Mouse (Mus musculus): ENCODE data around the gene Gyg. TPM values are rescaled to one million over a fixed set of nuclear protein-coding genes. Genes with fewer than 3 reads are reported as not detected.

Gyg gene
- polyA plus RNA-seq, 1 experiment from 2014 or later: 501 TPM

DNA sequence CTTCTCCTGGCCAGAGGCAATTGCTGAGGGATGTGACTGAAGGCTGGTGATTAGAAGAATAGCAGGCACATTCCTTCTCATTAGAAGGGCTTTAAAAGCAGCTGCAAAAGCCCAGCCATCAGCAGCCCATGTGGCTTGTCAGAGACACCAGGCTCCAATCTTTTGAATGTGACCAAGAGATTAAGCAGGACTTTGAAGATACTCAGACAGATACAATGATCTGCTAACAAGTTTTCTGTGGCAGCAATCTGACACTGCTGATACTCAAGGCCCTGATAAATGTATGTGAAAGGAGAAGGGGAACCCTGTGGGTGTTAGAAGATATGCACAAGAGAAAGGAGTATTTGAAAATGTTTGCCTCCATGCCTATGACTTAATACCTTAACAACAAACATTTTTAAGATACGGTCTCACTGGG lies 9.4 kb downstream of the Gyg start:
- H3K27me3 ChIP-seq: no peaks in the 10 kb centered on the region
- H3K27ac ChIP-seq: peak overlapping the region; percentile 85
- H3K9me3 ChIP-seq (replicated peaks): no peaks in the 10 kb centered on the region
- no peak overlapping the region for H3K4me2 ChIP-seq
- peak; percentile 80 for ATAC-seq (replicated peaks; ENCODE audit: insufficient number of reproducible peaks, insufficient read depth, low FRiP score, low read depth)
- WGBS: 30% methylated on average over 1 of the region's 1 CpGs
- peaks cover 30% of the 10 kb centered on the region for H3K36me3 ChIP-seq
- no peak overlapping the region for H3K9ac ChIP-seq
- no peak overlapping the region for H3K4me3 ChIP-seq
- H3K4me1 ChIP-seq (replicated peaks): peaks cover 59% of the 10 kb centered on the region

GRCm38 (mm10) chr3:20144401-20144800 lies 10.7 kb downstream of the Gyg start:
- Histone ChIP-seq H3K27me3 (no peaks in the 10 kb centered on the region), H3K27ac (peak overlapping the region; percentile 66), H3K9ac (no peak overlapping the region), H3K9me3 (replicated peaks) (no peaks in the 10 kb centered on the region), H3K4me2 (no peak overlapping the region), H3K4me3 (no peak overlapping the region), H3K4me1 (replicated peaks) (peaks cover 53% of the 10 kb centered on the region), H3K36me3 (peaks cover 28% of the 10 kb centered on the region)
- ATAC-seq (replicated peaks; ENCODE audit: insufficient number of reproducible peaks, insufficient read depth, low FRiP score, low read depth): no peak
- WGBS: 20% methylated on average over 2 of the region's 2 CpGs

DNA sequence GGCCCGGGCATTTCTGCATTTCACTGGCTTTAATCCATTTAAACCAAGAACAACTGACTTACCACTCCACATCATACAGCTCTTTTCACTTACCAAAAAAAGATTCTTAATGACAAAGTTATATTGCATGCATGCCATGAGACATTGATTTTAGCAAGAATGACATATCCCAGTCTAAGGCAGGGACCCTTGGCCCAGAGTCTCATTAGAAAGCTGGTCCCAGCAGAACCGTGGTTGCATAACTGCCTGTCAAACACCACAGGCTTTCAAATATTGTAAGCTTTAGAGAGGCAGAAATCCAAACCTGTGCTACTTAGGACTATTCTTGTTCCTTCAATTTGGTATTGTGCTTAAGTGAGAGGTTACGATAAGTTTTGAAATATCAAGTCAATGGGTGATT lies 11.4 kb downstream of the Gyg start:
- H3K9ac ChIP-seq: no peak overlapping the region
- no peaks in the 10 kb centered on the region for H3K27me3 ChIP-seq
- H3K9me3 ChIP-seq (replicated peaks): no peaks in the 10 kb centered on the region
- peak overlapping the region; percentile 66; the same call in 1 of the 2 replicates for H3K27ac ChIP-seq
- ATAC-seq (replicated peaks; ENCODE audit: insufficient number of reproducible peaks, insufficient read depth, low FRiP score, low read depth): no peak
- WGBS: 69% methylated on average over 3 of the region's 3 CpGs
- no peak overlapping the region for H3K4me2 ChIP-seq
- H3K36me3 ChIP-seq: peaks cover 26% of the 10 kb centered on the region
- peaks cover 50% of the 10 kb centered on the region for H3K4me1 ChIP-seq (replicated peaks)
- H3K4me3 ChIP-seq: no peak overlapping the region

DNA sequence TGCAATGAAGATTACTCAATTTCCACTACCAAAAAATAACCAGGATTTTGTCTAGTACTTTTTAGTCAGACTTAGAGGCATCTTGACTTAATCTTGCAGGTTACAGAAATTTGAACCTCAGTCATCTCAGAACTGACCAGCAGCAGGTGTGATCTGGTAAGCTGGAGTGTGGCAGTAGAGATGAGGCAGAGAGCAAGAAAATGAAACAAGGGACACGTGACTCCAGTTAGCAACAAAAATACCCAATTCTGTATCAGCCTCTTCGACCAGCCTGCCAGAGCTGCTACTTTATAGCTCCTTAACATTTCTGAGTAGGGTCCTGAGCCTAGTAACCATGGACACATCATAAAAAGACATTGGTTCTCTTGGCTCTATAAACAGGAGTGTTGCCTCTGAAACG lies 12.5 kb downstream of the Gyg start:
- Histone ChIP-seq H3K27ac (peak overlapping the region; percentile 50), H3K27me3 (no peaks in the 10 kb centered on the region), H3K4me2 (no peak overlapping the region), H3K9me3 (replicated peaks) (no peaks in the 10 kb centered on the region), H3K9ac (no peak overlapping the region), H3K36me3 (peaks cover 29% of the 10 kb centered on the region), H3K4me1 (replicated peaks) (peaks cover 48% of the 10 kb centered on the region), H3K4me3 (no peak overlapping the region)
- no peak for ATAC-seq (replicated peaks; ENCODE audit: insufficient number of reproducible peaks, insufficient read depth, low FRiP score, low read depth)
- 39% methylated on average over 3 of the region's 3 CpGs for WGBS

GRCm38 (mm10) chr3:20142101-20142500 lies 13.0 kb downstream of the Gyg start:
- Histone ChIP-seq H3K9me3 (replicated peaks) (no peaks in the 10 kb centered on the region), H3K4me3 (no peak overlapping the region), H3K4me2 (no peak overlapping the region), H3K27ac (peak overlapping the region; percentile 50), H3K27me3 (no peaks in the 10 kb centered on the region), H3K9ac (no peak overlapping the region), H3K4me1 (replicated peaks) (peaks cover 51% of the 10 kb centered on the region), H3K36me3 (peaks cover 32% of the 10 kb centered on the region)
- no peak for ATAC-seq (replicated peaks; ENCODE audit: insufficient number of reproducible peaks, insufficient read depth, low FRiP score, low read depth)
- whole genome bisulfite sequencing: 55% methylated on average over 2 of the region's 2 CpGs

DNA sequence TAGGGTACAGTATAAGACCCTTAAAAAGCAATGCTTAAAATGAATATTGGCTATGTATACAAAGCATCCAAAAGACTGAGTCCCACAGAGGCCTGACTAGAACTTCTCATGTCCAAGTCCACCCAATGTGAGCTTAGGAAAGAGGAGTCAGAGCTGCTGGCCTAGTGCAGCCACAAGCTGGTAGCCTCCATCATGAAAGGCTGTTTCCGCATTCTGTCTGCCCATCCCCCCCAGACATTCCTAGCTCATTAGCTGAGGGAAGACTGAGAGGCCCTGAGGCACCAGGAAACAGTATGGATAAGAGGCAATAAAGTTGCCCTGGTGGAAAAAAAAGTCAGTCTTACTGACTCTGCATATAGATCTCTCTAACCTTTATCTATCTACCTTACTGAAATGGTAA lies 13.4 kb downstream of the Gyg start:
- no peak for ATAC-seq (replicated peaks; ENCODE audit: insufficient number of reproducible peaks, insufficient read depth, low FRiP score, low read depth)
- Histone ChIP-seq H3K4me3 (no peak overlapping the region), H3K9me3 (replicated peaks) (no peaks in the 10 kb centered on the region), H3K27me3 (no peaks in the 10 kb centered on the region), H3K4me2 (peak overlapping the region; percentile 23; the same call in 1 of the 2 replicates), H3K9ac (no peak overlapping the region), H3K27ac (peak overlapping the region; percentile 50), H3K4me1 (replicated peaks) (peaks cover 51% of the 10 kb centered on the region), H3K36me3 (peaks cover 35% of the 10 kb centered on the region)
- WGBS: 16% methylated on average over 1 of the region's 1 CpGs

DNA sequence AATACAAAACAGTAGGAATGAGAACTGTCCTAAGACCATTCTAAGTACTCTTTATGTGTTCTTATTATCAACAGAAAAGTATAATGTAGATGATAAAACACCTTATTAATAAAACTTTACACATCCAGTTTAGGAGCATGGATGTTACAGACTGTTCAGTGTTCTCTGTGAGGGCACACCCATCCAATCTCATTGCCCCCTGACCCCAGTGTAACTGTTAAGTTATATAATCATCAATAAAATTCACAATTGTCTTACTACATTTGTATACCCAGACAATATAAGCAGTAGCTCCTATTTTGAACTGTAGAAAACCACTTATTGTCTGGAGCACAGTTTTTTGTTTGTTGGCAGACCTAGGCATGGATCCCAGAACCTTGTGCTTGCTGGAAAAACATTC lies 13.9 kb downstream of the Gyg start:
- H3K4me2 ChIP-seq: no peak overlapping the region
- H3K9ac ChIP-seq: no peak overlapping the region
- peak overlapping the region; percentile 50 for H3K27ac ChIP-seq
- no peak overlapping the region for H3K4me3 ChIP-seq
- no peaks in the 10 kb centered on the region for H3K9me3 ChIP-seq (replicated peaks)
- ATAC-seq (replicated peaks; ENCODE audit: insufficient number of reproducible peaks, insufficient read depth, low FRiP score, low read depth): no peak
- H3K4me1 ChIP-seq (replicated peaks): peaks cover 52% of the 10 kb centered on the region
- no peaks in the 10 kb centered on the region for H3K27me3 ChIP-seq
- peaks cover 36% of the 10 kb centered on the region for H3K36me3 ChIP-seq

DNA sequence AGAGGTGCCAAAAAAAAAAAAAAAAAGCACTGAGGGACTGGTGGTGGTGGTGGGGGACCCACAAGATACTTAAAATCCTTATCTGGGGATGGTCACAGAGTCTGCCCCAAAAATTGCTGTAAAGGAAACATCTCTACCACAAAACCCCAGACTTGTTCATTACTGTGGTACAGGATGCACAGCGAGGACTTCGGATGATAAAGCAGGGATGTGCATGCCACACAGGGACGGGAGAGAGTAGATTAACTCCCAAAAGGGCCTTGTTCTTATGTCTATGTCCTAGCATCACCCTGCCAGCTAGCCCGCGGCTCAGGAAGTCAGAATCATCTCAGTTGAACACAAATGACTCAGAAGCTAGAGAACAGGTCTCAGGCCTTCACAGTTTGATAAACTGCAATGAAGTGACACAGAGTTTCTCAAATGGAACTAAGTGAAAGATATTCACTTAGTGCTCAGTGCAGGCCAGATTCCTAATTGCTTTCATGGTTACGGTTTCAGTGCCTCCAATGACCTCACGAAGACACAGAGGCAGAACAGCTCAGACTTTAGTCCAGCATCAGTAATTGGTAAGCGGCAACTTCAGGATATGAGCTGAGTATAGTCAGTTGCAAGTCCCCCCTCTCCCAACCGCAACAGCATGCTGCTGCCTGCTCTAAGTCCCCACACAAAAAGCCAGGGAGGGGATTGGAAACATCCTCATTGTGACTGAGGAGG lies 18.1 kb downstream of the Gyg start:
- ATAC-seq (replicated peaks; ENCODE audit: insufficient number of reproducible peaks, insufficient read depth, low FRiP score, low read depth): no peak
- no peaks in the 10 kb centered on the region for H3K27me3 ChIP-seq
- no peak overlapping the region for H3K9ac ChIP-seq
- peak overlapping the region; percentile 69 for H3K27ac ChIP-seq
- H3K4me3 ChIP-seq: no peak overlapping the region
- H3K4me1 ChIP-seq (replicated peaks): peaks cover 60% of the 10 kb centered on the region
- peaks cover 40% of the 10 kb centered on the region for H3K36me3 ChIP-seq
- 64% methylated on average over 9 of the region's 9 CpGs for WGBS
- no peaks in the 10 kb centered on the region for H3K9me3 ChIP-seq (replicated peaks)
- no peak overlapping the region for H3K4me2 ChIP-seq

DNA sequence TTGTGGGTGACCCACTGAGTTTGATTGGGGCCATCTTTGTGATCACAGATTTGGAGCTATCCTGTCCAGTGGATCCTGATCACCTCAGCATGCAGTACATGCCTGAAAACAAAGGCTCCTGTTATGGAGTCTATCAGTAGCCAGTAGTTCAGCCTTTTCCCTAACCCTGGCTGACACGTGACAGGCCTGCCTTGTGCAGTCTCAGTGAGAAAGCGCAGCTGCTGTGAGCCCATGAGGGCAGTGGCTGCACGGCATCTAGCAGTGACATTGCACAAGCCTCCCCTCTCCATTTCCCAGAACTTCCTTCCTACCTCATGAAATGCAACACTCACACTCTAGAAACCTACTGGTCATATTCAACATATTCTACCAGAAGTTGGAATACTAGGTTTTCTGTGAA lies 20.6 kb downstream of the Gyg start:
- 37% methylated on average over 3 of the region's 3 CpGs for WGBS
- peaks cover 73% of the 10 kb centered on the region for H3K4me1 ChIP-seq (replicated peaks)
- no peaks in the 10 kb centered on the region for H3K9me3 ChIP-seq (replicated peaks)
- no peak for ATAC-seq (replicated peaks; ENCODE audit: insufficient number of reproducible peaks, insufficient read depth, low FRiP score, low read depth)
- H3K4me2 ChIP-seq: no peak overlapping the region
- H3K27me3 ChIP-seq: no peaks in the 10 kb centered on the region
- H3K27ac ChIP-seq: peak overlapping the region; percentile 68
- H3K4me3 ChIP-seq: no peak overlapping the region
- H3K36me3 ChIP-seq: peaks cover 49% of the 10 kb centered on the region
- no peak overlapping the region for H3K9ac ChIP-seq

DNA sequence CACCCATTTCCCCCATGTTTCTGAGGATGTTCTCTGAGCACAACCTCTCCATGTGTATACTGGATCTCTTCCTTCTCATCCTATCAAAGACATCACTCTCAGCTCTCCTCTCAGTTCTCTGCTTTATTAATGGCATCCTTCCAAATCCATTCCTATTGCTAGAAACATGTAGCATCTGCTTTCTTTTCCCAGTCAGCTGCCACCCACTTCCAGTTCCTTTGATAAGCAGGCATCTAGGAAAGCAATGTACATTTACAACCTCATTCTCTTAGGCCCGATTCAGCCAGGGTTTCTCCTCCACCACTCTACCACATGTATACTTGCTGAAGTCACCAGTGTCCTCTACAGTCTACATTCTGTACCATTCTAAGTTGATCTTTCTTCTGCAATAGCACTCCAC lies 21.4 kb downstream of the Gyg start:
- Histone ChIP-seq H3K4me2 (no peak overlapping the region), H3K36me3 (peaks cover 50% of the 10 kb centered on the region), H3K27ac (peak overlapping the region; percentile 68), H3K27me3 (no peaks in the 10 kb centered on the region), H3K4me3 (no peak overlapping the region), H3K9ac (no peak overlapping the region), H3K9me3 (replicated peaks) (no peaks in the 10 kb centered on the region), H3K4me1 (replicated peaks) (peaks cover 74% of the 10 kb centered on the region)
- WGBS: 15% methylated on average over 1 of the region's 1 CpGs
- no peak for ATAC-seq (replicated peaks; ENCODE audit: insufficient number of reproducible peaks, insufficient read depth, low FRiP score, low read depth)

GRCm38 (mm10) chr3:20132731-20133130 lies 22.4 kb downstream of the Gyg start:
- Histone ChIP-seq H3K4me1 (replicated peaks) (peaks cover 67% of the 10 kb centered on the region), H3K9ac (no peak overlapping the region), H3K9me3 (replicated peaks) (no peaks in the 10 kb centered on the region), H3K4me3 (no peak overlapping the region), H3K27me3 (no peaks in the 10 kb centered on the region), H3K36me3 (peaks cover 52% of the 10 kb centered on the region), H3K27ac (peak overlapping the region; percentile 68), H3K4me2 (no peak overlapping the region)
- no peak for ATAC-seq (replicated peaks; ENCODE audit: insufficient number of reproducible peaks, insufficient read depth, low FRiP score, low read depth)
- WGBS: 51% methylated on average over 1 of the region's 1 CpGs

- ATAC-seq (replicated peaks; ENCODE audit: insufficient number of reproducible peaks, insufficient read depth, low FRiP score, low read depth): 0 out of 2 replicates have a peak, but pooled peaks have one; percentile 8
- Histone ChIP-seq H3K4me1 (replicated peaks) (peaks cover 55% of the 10 kb centered on the region), H3K27me3 (no peaks in the 10 kb centered on the region), H3K4me2 (no peak overlapping the region), H3K27ac (peak overlapping the region; percentile 88), H3K36me3 (peaks cover 54% of the 10 kb centered on the region), H3K9ac (no peak overlapping the region), H3K4me3 (no peak overlapping the region), H3K9me3 (replicated peaks) (no peaks in the 10 kb centered on the region)
- 42% methylated on average over 2 of the region's 2 CpGs for WGBS
These were observed 23.8 kb downstream of the Gyg start for GRCm38 (mm10) chr3:20131350-20131720.
